Mouse (Mus musculus) cortical plate, adult 2 months (tissue): ENCODE measurements around the gene Peli1.

ENCODE experiments used
- CTCF ChIP-seq: fragments of 200-500 bp; IDR thresholded peaks from 2 replicates; pipeline ENCODE4 v1.5.1; 2011; ENCODE audit warnings: mild to moderate bottlenecking, control low read depth, low read length; ENCODE audit not compliant: insufficient read depth; ENCODE audit errors: extremely low read depth
- POLR2A ChIP-seq: fragments of 200-500 bp; IDR thresholded peaks from 2 replicates; pipeline ENCODE4 v1.6.1; 2011; ENCODE audit warnings: mild to moderate bottlenecking, low read length, control low read depth; ENCODE audit not compliant: insufficient read depth; ENCODE audit errors: extremely low read depth

DNA sequence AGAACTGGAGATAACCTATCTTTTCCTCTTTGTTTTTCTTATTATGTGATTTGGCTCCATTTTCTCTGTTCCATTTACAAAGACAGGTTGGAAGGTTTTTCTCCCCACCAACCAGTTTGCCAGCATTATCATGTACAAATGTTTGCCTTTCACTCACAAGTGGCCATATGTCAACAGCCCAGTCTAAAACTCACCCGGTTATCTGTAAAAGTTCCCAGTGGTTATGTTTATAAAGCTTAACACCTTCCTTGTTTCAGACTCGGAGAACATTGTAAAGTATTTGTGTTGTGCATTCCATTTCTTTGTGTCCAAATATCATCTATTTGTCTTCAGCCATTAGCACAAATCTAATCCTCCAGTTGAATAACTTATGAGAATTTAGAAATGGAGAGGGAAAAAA lies 11.7 kb upstream of the Peli1 start:
- TF ChIP-seq CTCF (no peak), POLR2A (no peak)
